Mouse (Mus musculus): ENCODE results near the gene Olfr1373. TPM values are rescaled to one million over a fixed set of nuclear protein-coding genes. Genes with fewer than 3 reads are reported as not detected.
A peak's percentile ranks its signal among the peaks of the same experiment; 100 is the strongest.

Gene Olfr1373
- polyA plus RNA-seq, 1 experiment = not detected

- H3K4me3 ChIP-seq (ENCODE audit: insufficient read depth, low read length) = no peak overlapping the region
- H3K27ac ChIP-seq (ENCODE audit: insufficient read depth, low read depth, low read length) = no peak overlapping the region
- peaks cover 25% of the 10 kb centered on the region for H3K4me1 ChIP-seq (ENCODE audit: control insufficient read depth, insufficient read depth, low read length)
- no peak for TF ChIP-seq CTCF (IDR thresholded peaks at IDR 0.05; ENCODE audit: low read depth, low read length)
- TF ChIP-seq POLR2A (IDR thresholded peaks at IDR 0.05; ENCODE audit: borderline replicate concordance, low read depth, low read length) = no peak
These were observed 38.9 kb downstream of the Olfr1373 start for GRCm38 (mm10) chr11:52106438-52106837.

- Histone ChIP-seq H3K4me1 (ENCODE audit: control insufficient read depth, insufficient read depth, low read length) (peaks cover 29% of the 10 kb centered on the region), H3K4me3 (ENCODE audit: insufficient read depth, low read length) (no peak overlapping the region), H3K27ac (ENCODE audit: insufficient read depth, low read depth, low read length) (no peak overlapping the region)
- TF ChIP-seq CTCF (IDR thresholded peaks at IDR 0.05; ENCODE audit: low read depth, low read length) (no peak), POLR2A (IDR thresholded peaks at IDR 0.05; ENCODE audit: borderline replicate concordance, low read depth, low read length) (no peak)
These were observed 39.3 kb downstream of the Olfr1373 start for GRCm38 (mm10) chr11:52106037-52106436.

GRCm38 (mm10) chr11:52105503-52105902 lies 39.8 kb downstream of the Olfr1373 start:
- Histone ChIP-seq H3K4me3 (ENCODE audit: insufficient read depth, low read length) (no peak overlapping the region), H3K27ac (ENCODE audit: insufficient read depth, low read depth, low read length) (no peak overlapping the region), H3K4me1 (ENCODE audit: control insufficient read depth, insufficient read depth, low read length) (peaks cover 31% of the 10 kb centered on the region)
- TF ChIP-seq POLR2A (IDR thresholded peaks at IDR 0.05; ENCODE audit: borderline replicate concordance, low read depth, low read length) = no peak
- no peak for TF ChIP-seq CTCF (IDR thresholded peaks at IDR 0.05; ENCODE audit: low read depth, low read length)

- H3K4me3 ChIP-seq (ENCODE audit: insufficient read depth, low read length) = no peak overlapping the region
- H3K27ac ChIP-seq (ENCODE audit: insufficient read depth, low read depth, low read length) = no peak overlapping the region
- peaks cover 26% of the 10 kb centered on the region for H3K4me1 ChIP-seq (ENCODE audit: control insufficient read depth, insufficient read depth, low read length)
- no peak for TF ChIP-seq CTCF (IDR thresholded peaks at IDR 0.05; ENCODE audit: low read depth, low read length)
- TF ChIP-seq POLR2A (IDR thresholded peaks at IDR 0.05; ENCODE audit: borderline replicate concordance, low read depth, low read length) = no peak
These were observed 42.4 kb downstream of the Olfr1373 start for GRCm38 (mm10) chr11:52102977-52103376.

- Histone ChIP-seq H3K4me3 (ENCODE audit: insufficient read depth, low read length) (peak overlapping the region; percentile 81), H3K4me1 (ENCODE audit: control insufficient read depth, insufficient read depth, low read length) (peaks cover 33% of the 10 kb centered on the region), H3K27ac (ENCODE audit: insufficient read depth, low read depth, low read length) (peak overlapping the region; percentile 82)
- TF ChIP-seq POLR2A (IDR thresholded peaks at IDR 0.05; ENCODE audit: borderline replicate concordance, low read depth, low read length) = no peak
- no peak for TF ChIP-seq CTCF (IDR thresholded peaks at IDR 0.05; ENCODE audit: low read depth, low read length)
These were observed 45.5 kb downstream of the Olfr1373 start for GRCm38 (mm10) chr11:52099771-52100219.

- TF ChIP-seq CTCF (IDR thresholded peaks at IDR 0.05; ENCODE audit: low read depth, low read length) (no peak), POLR2A (IDR thresholded peaks at IDR 0.05; ENCODE audit: borderline replicate concordance, low read depth, low read length) (no peak)
- Histone ChIP-seq H3K4me3 (ENCODE audit: insufficient read depth, low read length) (peak overlapping the region; percentile 81), H3K4me1 (ENCODE audit: control insufficient read depth, insufficient read depth, low read length) (peaks cover 31% of the 10 kb centered on the region), H3K27ac (ENCODE audit: insufficient read depth, low read depth, low read length) (peak overlapping the region; percentile 82)
These were observed 46.1 kb downstream of the Olfr1373 start for GRCm38 (mm10) chr11:52099031-52099761.

- Histone ChIP-seq H3K4me1 (ENCODE audit: control insufficient read depth, insufficient read depth, low read length) (peaks cover 29% of the 10 kb centered on the region), H3K27ac (ENCODE audit: insufficient read depth, low read depth, low read length) (peak within 1 kb of the TSS; percentile 82), H3K4me3 (ENCODE audit: insufficient read depth, low read length) (peak within 1 kb of the TSS; percentile 81)
- TF ChIP-seq POLR2A (IDR thresholded peaks at IDR 0.05; ENCODE audit: borderline replicate concordance, low read depth, low read length) (no peak; the same call in 1 of the 2 replicates), CTCF (IDR thresholded peaks at IDR 0.05; ENCODE audit: low read depth, low read length) (no peak)
These were observed 46.9 kb downstream of the Olfr1373 start, which contains the start of gene Ppp2ca for GRCm38 (mm10) chr11:52098398-52098946. Gene Ppp2ca (plus strand): TSS chr11:52098681.

- TF ChIP-seq CTCF (IDR thresholded peaks at IDR 0.05; ENCODE audit: low read depth, low read length) = no peak
- no peak for TF ChIP-seq POLR2A (IDR thresholded peaks at IDR 0.05; ENCODE audit: borderline replicate concordance, low read depth, low read length)
- H3K4me3 ChIP-seq (ENCODE audit: insufficient read depth, low read length) = no peak overlapping the region
- peak overlapping the region; percentile 82 for H3K27ac ChIP-seq (ENCODE audit: insufficient read depth, low read depth, low read length)
- H3K4me1 ChIP-seq (ENCODE audit: control insufficient read depth, insufficient read depth, low read length) = peaks cover 24% of the 10 kb centered on the region
These were observed 47.7 kb downstream of the Olfr1373 start for GRCm38 (mm10) chr11:52097596-52097995.

GRCm38 (mm10) chr11:52097016-52097415 lies 48.3 kb downstream of the Olfr1373 start:
- Histone ChIP-seq H3K4me3 (ENCODE audit: insufficient read depth, low read length) (no peak overlapping the region), H3K27ac (ENCODE audit: insufficient read depth, low read depth, low read length) (no peak overlapping the region), H3K4me1 (ENCODE audit: control insufficient read depth, insufficient read depth, low read length) (peaks cover 24% of the 10 kb centered on the region)
- TF ChIP-seq POLR2A (IDR thresholded peaks at IDR 0.05; ENCODE audit: borderline replicate concordance, low read depth, low read length) = no peak

Other genes starting within 250 kb of the Olfr1373 start
- gene Cdkn2aipnl, start 177.9 kb downstream of the Olfr1373 start, polyA plus RNA-seq (2012; ENCODE audit: insufficient read depth, insufficient read length, missing spikeins) = 31.9 and 32.1 TPM in 2 replicates
- gene Ube2b, start 144.8 kb downstream of the Olfr1373 start, polyA plus RNA-seq (2012; ENCODE audit: insufficient read depth, insufficient read length, missing spikeins) = 150 and 184 TPM in 2 replicates
- gene Cdkl3, start 141.3 kb downstream of the Olfr1373 start, polyA plus RNA-seq (2012; ENCODE audit: insufficient read depth, insufficient read length, missing spikeins) = 0.86 and 1.7 TPM in 2 replicates
- 47.8 and 49.2 TPM in 2 replicates for gene Ppp2ca, start 46.8 kb downstream of the Olfr1373 start, polyA plus RNA-seq (2012; ENCODE audit: insufficient read depth, insufficient read length, missing spikeins)
- gene Olfr1371, start 68.5 kb upstream of the Olfr1373 start, polyA plus RNA-seq (2012; ENCODE audit: insufficient read depth, insufficient read length, missing spikeins) = not detected in 2 replicates
- gene Skp1a, start 86.5 kb upstream of the Olfr1373 start, polyA plus RNA-seq (2012; ENCODE audit: insufficient read depth, insufficient read length, missing spikeins) = 155 and 164 TPM in 2 replicates
- 0.53 TPM in 1 of 2 replicates, not detected in the other for gene Tcf7, start 137.5 kb upstream of the Olfr1373 start, polyA plus RNA-seq (2012; ENCODE audit: insufficient read depth, insufficient read length, missing spikeins)
- gene Vdac1, start 215.3 kb upstream of the Olfr1373 start, polyA plus RNA-seq (2012; ENCODE audit: insufficient read depth, insufficient read length, missing spikeins) = 116 and 118 TPM in 2 replicates